Mouse (Mus musculus) mouse embryonic stem cell (cell line): ENCODE data around the gene Ret.

ENCODE experiments used
- in situ Hi-C, 2 experiments: fragments of 300-500 bp; cut with MboI; formaldehyde crosslinking; loops; 1 replicate in 1 of 2; 3 replicates in 1 of 2; pipeline ENCODE4 v1.14.3; 2019 to 2020; ENCODE audit warnings: low sequenced_read_pairs in 2 of 2, low pct_unique_long_range_greater_than_20kb in 1 of 2, mixed read lengths in 1 of 2; ENCODE audit not compliant: unreplicated experiment in 1 of 2

Gene Ret

GRCm38 (mm10) chr6:118180085-118180423 lies 17.5 kb downstream of the Ret start:
- in situ Hi-C loops, result no loop called here

GRCm38 (mm10) chr6:118179316-118180084 lies 18.0 kb downstream of the Ret start:
- in situ Hi-C loops, result loop anchor here (5.0 to 10.0 kb wide), 2 partner anchors 195 to 198 kb away; no protein-coding TSS in a partner anchor

- in situ Hi-C loops, result loop anchor here in 1 of 2 experiments (10.0 kb wide), 1 partner anchor 201 kb away; no protein-coding TSS in a partner anchor
Measured at GRCm38 (mm10) chr6:118173975-118174328, 23.6 kb downstream of the Ret start.

- in situ Hi-C loops, result loop anchor here in 1 of 2 experiments (10.0 kb wide), 1 partner anchor 201 kb away; no protein-coding TSS in a partner anchor
Measured at GRCm38 (mm10) chr6:118173251-118173974, 24.1 kb downstream of the Ret start.

- in situ Hi-C loops, result loop anchor here in 1 of 2 experiments (10.0 kb wide), 1 partner anchor 203 kb away; no protein-coding TSS in a partner anchor
Measured at GRCm38 (mm10) chr6:118171386-118171785, 26.1 kb downstream of the Ret start.

GRCm38 (mm10) chr6:118168106-118168505 lies 29.4 kb downstream of the Ret start:
- in situ Hi-C loops, result no loop called here

GRCm38 (mm10) chr6:118167013-118167412 lies 30.5 kb downstream of the Ret start:
- in situ Hi-C loops, result no loop called here

- in situ Hi-C loops, result no loop called here
Measured at GRCm38 (mm10) chr6:118165516-118165915, 32.0 kb downstream of the Ret start.

- in situ Hi-C loops, result no loop called here
Measured at GRCm38 (mm10) chr6:118164691-118165090, 32.8 kb downstream of the Ret start.

- in situ Hi-C loops, result no loop called here
Measured at GRCm38 (mm10) chr6:118163086-118163485, 34.4 kb downstream of the Ret start.

GRCm38 (mm10) chr6:118162457-118163082 lies 34.9 kb downstream of the Ret start:
- in situ Hi-C loops, result no loop called here

- in situ Hi-C loops, result no loop called here
Measured at GRCm38 (mm10) chr6:118153091-118153490, 44.4 kb downstream of the Ret start.

GRCm38 (mm10) chr6:118150988-118151387 lies 46.5 kb downstream of the Ret start:
- in situ Hi-C loops, result no loop called here

GRCm38 (mm10) chr6:118150538-118150937 lies 47.0 kb downstream of the Ret start:
- in situ Hi-C loops, result no loop called here

- in situ Hi-C loops, result no loop called here
Measured at GRCm38 (mm10) chr6:118150128-118150527, 47.4 kb downstream of the Ret start.

GRCm38 (mm10) chr6:118140961-118141360 lies 56.6 kb downstream of the Ret start:
- in situ Hi-C loops, result no loop called here

GRCm38 (mm10) chr6:118138731-118139709 lies 58.5 kb downstream of the Ret start, which contains the start of gene Csgalnact2:
Gene Csgalnact2 (minus strand): TSS chr6:118139140.
- in situ Hi-C loops, result no loop called here

GRCm38 (mm10) chr6:118137148-118137547 lies 60.4 kb downstream of the Ret start:
- in situ Hi-C loops, result no loop called here
